Mouse (Mus musculus) erythroblast, embryonic 14.5 days (primary cell): ENCODE data around the gene Etnk2.

Source experiments
- GATA1 ChIP-seq: IDR thresholded peaks from 2 replicates; pipeline ENCODE4 v1.6.1; 2012; ENCODE audit warnings: low read length, inconsistent platforms, mixed read lengths
- TAL1 ChIP-seq: IDR thresholded peaks from 3 replicates; pipeline ENCODE4 v1.6.1; 2012; ENCODE audit warnings: low read length, inconsistent platforms, mixed read lengths

GRCm38 (mm10) chr1:133420491-133420890 lies 57.1 kb downstream of the Etnk2 start:
- TF ChIP-seq TAL1: no peak
- no peak for TF ChIP-seq GATA1
